Mouse (Mus musculus) CH12.LX (cell line): ENCODE data around the gene Evi5. TPM values are rescaled to one million over a fixed set of nuclear protein-coding genes. Genes with fewer than 3 reads are reported as not detected.

Source experiments
- DNase-seq: peaks from one replicate; pipeline ENCODE4 v3.0.0-alpha.2; 2013; ENCODE audit errors: extremely low read depth
- H3K27ac ChIP-seq: 2 replicates; pipeline ENCODE4 v1.5.1; 2012; ENCODE audit warnings: low read depth, mild to moderate bottlenecking, control low read depth, moderate library complexity; ENCODE audit not compliant: insufficient read depth
- H3K27me3 ChIP-seq: replicated peaks from 2 replicates; pipeline ENCODE3; 2012; ENCODE audit warnings: inconsistent platforms
- H3K36me3 ChIP-seq, 2 experiments: replicated peaks in 1 of 2; 2 replicates each; pipeline versions ENCODE3 to v1.6.1; 2012; ENCODE audit warnings: inconsistent platforms in 1 of 2, low read length in 1 of 2, mild to moderate bottlenecking in 1 of 2, mixed read lengths in 1 of 2, moderate library complexity in 1 of 2; ENCODE audit not compliant: control insufficient read depth in 1 of 2, insufficient read depth in 1 of 2
- H3K4me1 ChIP-seq, 2 experiments: 2 replicates each; pipeline ENCODE4 v1.6.1; 2012; ENCODE audit warnings: inconsistent platforms in 1 of 2, moderate library complexity in 1 of 2; ENCODE audit not compliant: insufficient read depth in 2 of 2, control insufficient read depth in 1 of 2
- H3K4me2 ChIP-seq: 2 replicates; pipeline ENCODE4 v1.6.1; 2012; ENCODE audit warnings: low read depth, mild to moderate bottlenecking, control low read depth; ENCODE audit not compliant: poor library complexity, insufficient read depth, severe bottlenecking
- H3K4me3 ChIP-seq, 3 experiments: fragments of 150-350 bp in 1 of 3; sonication (generic) in 1 of 3; replicated peaks in 1 of 3; 2 replicates each; pipeline versions ENCODE3 to v1.5.1; 2011 to 2012; ENCODE audit warnings: low read depth in 2 of 3, low read length in 2 of 3, mild to moderate bottlenecking in 2 of 3, moderate library complexity in 2 of 3, control low read depth in 1 of 3, improper control_type of control experiment in 1 of 3, inconsistent platforms in 1 of 3, mixed read lengths in 1 of 3; ENCODE audit not compliant: poor library complexity in 1 of 3
- H3K79me2 ChIP-seq: replicated peaks from 2 replicates; pipeline ENCODE4 v1.6.1; 2012; ENCODE audit warnings: mild to moderate bottlenecking, moderate library complexity; ENCODE audit not compliant: control insufficient read depth, poor library complexity, insufficient read depth, severe bottlenecking; ENCODE audit errors: extremely low read depth
- H3K9ac ChIP-seq: 2 replicates; pipeline ENCODE4 v1.6.1; 2012; ENCODE audit warnings: low read depth, mild to moderate bottlenecking, control low read depth, moderate library complexity; ENCODE audit not compliant: insufficient read depth
- H3K9me3 ChIP-seq: replicated peaks from 2 replicates; pipeline ENCODE3; 2012; ENCODE audit warnings: low read length, inconsistent platforms, mixed read lengths
- BHLHE40 ChIP-seq: IDR thresholded peaks from 2 replicates; pipeline ENCODE4 v1.6.1; 2011; ENCODE audit warnings: mild to moderate bottlenecking, low read depth, low read length, improper control_type of control experiment
- CHD2 ChIP-seq: IDR thresholded peaks from 2 replicates; pipeline ENCODE4 v1.6.1; 2011; ENCODE audit warnings: low read length, improper control_type of control experiment
- CTCF ChIP-seq, 2 experiments: IDR thresholded peaks in 1 of 2; conservative IDR thresholded peaks in 1 of 2; 2 replicates each; pipeline ENCODE4 v1.5.1; 2011 to 2012; ENCODE audit warnings: low read depth in 2 of 2, low read length in 2 of 2, improper control_type of control experiment in 1 of 2, inconsistent platforms in 1 of 2, mild to moderate bottlenecking in 1 of 2, moderate library complexity in 1 of 2
- EP300 ChIP-seq: IDR thresholded peaks from 2 replicates; pipeline ENCODE4 v1.6.1; 2011; ENCODE audit warnings: low read length, improper control_type of control experiment
- HCFC1 ChIP-seq: IDR thresholded peaks from 2 replicates; pipeline ENCODE4 v1.6.1; 2012; ENCODE audit warnings: low read depth, mild to moderate bottlenecking, inconsistent platforms, low read length, improper control_type of control experiment
- JUND ChIP-seq: conservative IDR thresholded peaks from 2 replicates; pipeline ENCODE4 v1.6.1; 2011; ENCODE audit warnings: low read depth, low read length, improper control_type of control experiment
- KAT2A ChIP-seq: IDR thresholded peaks from 2 replicates; pipeline ENCODE4 v1.6.1; 2012; ENCODE audit warnings: low read length, improper control_type of control experiment, inconsistent platforms; ENCODE audit not compliant: insufficient replicate concordance
- MAX ChIP-seq: IDR thresholded peaks from 2 replicates; pipeline ENCODE4 v1.6.1; 2011; ENCODE audit warnings: low read length, improper control_type of control experiment
- MAZ ChIP-seq: IDR thresholded peaks from 2 replicates; pipeline ENCODE4 v1.6.1; 2012; ENCODE audit warnings: low read depth, mild to moderate bottlenecking, inconsistent platforms, low read length, improper control_type of control experiment, moderate library complexity
- MEF2A ChIP-seq: IDR thresholded peaks from 2 replicates; pipeline ENCODE4 v1.6.1; 2014; ENCODE audit warnings: low read depth, mild to moderate bottlenecking, inconsistent platforms, low read length, improper control_type of control experiment, borderline replicate concordance
- MYC ChIP-seq: IDR thresholded peaks from 2 replicates; pipeline ENCODE4 v1.6.1; 2011; ENCODE audit warnings: low read depth, mild to moderate bottlenecking, improper control_type of control experiment, low read length
- NELFE ChIP-seq: IDR thresholded peaks from 2 replicates; pipeline ENCODE4 v1.6.1; 2011; ENCODE audit warnings: low read depth, low read length, improper control_type of control experiment
- PAX5 ChIP-seq: IDR thresholded peaks from 2 replicates; pipeline ENCODE4 v1.6.1; 2012; ENCODE audit warnings: low read length, inconsistent platforms, mixed read lengths
- RCOR1 ChIP-seq: conservative IDR thresholded peaks from 2 replicates; pipeline ENCODE4 v1.6.1; 2012; ENCODE audit warnings: low read depth, mild to moderate bottlenecking, inconsistent platforms, low read length, improper control_type of control experiment
- SIN3A ChIP-seq: IDR thresholded peaks from 2 replicates; pipeline ENCODE4 v1.6.1; 2012; ENCODE audit warnings: low read length, improper control_type of control experiment, inconsistent platforms
- TBP ChIP-seq: conservative IDR thresholded peaks from 2 replicates; pipeline ENCODE4 v1.6.1; 2011; ENCODE audit warnings: low read depth, low read length, improper control_type of control experiment
- UBTF ChIP-seq: IDR thresholded peaks from 2 replicates; pipeline ENCODE4 v1.6.1; 2012; ENCODE audit warnings: low read depth, mild to moderate bottlenecking, inconsistent platforms, low read length, improper control_type of control experiment, moderate library complexity
- USF1 ChIP-seq: IDR thresholded peaks from 2 replicates; pipeline ENCODE4 v1.6.1; 2014; ENCODE audit warnings: low read depth, mild to moderate bottlenecking, inconsistent platforms, low read length, improper control_type of control experiment
- USF2 ChIP-seq: conservative IDR thresholded peaks from 2 replicates; pipeline ENCODE4 v1.6.1; 2011; ENCODE audit warnings: low read depth, low read length, improper control_type of control experiment
- ZMIZ1 ChIP-seq: IDR thresholded peaks from 2 replicates; pipeline ENCODE4 v1.6.1; 2012; ENCODE audit warnings: low read depth, mild to moderate bottlenecking, inconsistent platforms, low read length, improper control_type of control experiment
- dilution Hi-C: fragments of 300-500 bp; cut with MboI; formaldehyde crosslinking; loops from 2 replicates; pipeline ENCODE4 v1.14.3; 2020; ENCODE audit warnings: low sequenced_read_pairs; ENCODE audit not compliant: extremely low pct_unique_long_range_greater_than_20kb, extremely low pct_ligation_motif_present
- in situ Hi-C: fragments of 300-500 bp; cut with MboI; formaldehyde crosslinking; loops from 3 replicates; pipeline ENCODE4 v1.14.3; 2019; ENCODE audit warnings: low sequenced_read_pairs, low pct_ligation_motif_present, low pct_unique_long_range_greater_than_20kb, mixed read lengths
- polyA plus RNA-seq: library from polyadenylated mRNA; unstranded; fragments of >175 nt; gene quantifications from 2 replicates; pipeline ENCODE4 v1.2.1, GENCODE M21; 2012; ENCODE audit warnings: low read depth; ENCODE audit not compliant: insufficient read length
- total RNA-seq, 2 experiments: library from RNA; depleted of rRNA; stranded (reverse); fragments of 300-350 nt in 1 of 2; fragments of >200 nt in 1 of 2; gene quantifications; 2 replicates each; pipeline ENCODE4 v1.2.3; 2012 to 2014

Evi5 gene
- total and polyA plus RNA-seq, 3 experiments: 3.2 to 6.3 (median 3.8) TPM

- Histone ChIP-seq H3K4me2 (no peak overlapping the region), H3K9me3 (no peaks in the 10 kb centered on the region), H3K27me3 (no peaks in the 10 kb centered on the region), H3K4me3 (no peak overlapping the region), H3K36me3 (peaks cover 0 to 6% of the 10 kb centered on the region in 2 experiments), H3K27ac (no peak overlapping the region), H3K4me1 (peaks cover 5 to 7% of the 10 kb centered on the region in 2 experiments), H3K79me2 (no peaks in the 10 kb centered on the region), H3K9ac (no peak overlapping the region)
- DNase-seq: no peak
- TF ChIP-seq CTCF (conservative IDR thresholded peaks at IDR 0.05 in 1 of 2, IDR thresholded peaks at IDR 0.05 in 1 of 2; ENCODE audit: low read depth in 2 of 2, low read length in 2 of 2) (no peak), CHD2 (no peak), HCFC1 (no peak), MAX (no peak), MYC (no peak), UBTF (no peak), USF2 (no peak), MEF2A (no peak), TBP (no peak), ZMIZ1 (no peak), PAX5 (no peak), MAZ (no peak), USF1 (no peak)
- in situ Hi-C loops: no loop called here
- dilution Hi-C loops: no loop called here
These were observed 40.6 kb downstream of the Evi5 start for GRCm38 (mm10) chr5:107834287-107834686.

DNA sequence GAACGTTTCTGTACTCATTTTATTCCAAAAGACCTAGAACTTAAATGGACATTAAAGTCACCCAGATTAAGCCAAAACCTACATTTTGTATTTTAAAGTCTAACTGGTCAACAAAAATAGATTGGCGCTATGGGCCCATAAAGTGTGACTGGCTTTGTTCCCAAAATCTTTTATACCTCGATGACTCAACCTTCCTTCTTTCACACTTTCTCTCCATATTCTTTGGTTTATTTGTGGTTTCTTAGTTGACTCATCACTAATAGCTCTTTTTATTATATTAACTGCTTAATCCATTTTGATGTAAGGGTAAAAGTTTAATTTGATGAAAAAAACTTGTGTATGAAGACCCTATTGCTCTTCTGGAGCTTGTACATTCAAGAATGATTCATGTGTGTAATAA lies 43.6 kb downstream of the Evi5 start:
- no peak overlapping the region for H3K4me2 ChIP-seq
- no peak for DNase-seq
- H3K36me3 ChIP-seq: peaks cover 0 to 6% of the 10 kb centered on the region in 2 experiments
- dilution Hi-C loops (no loop called here), in situ Hi-C loops (no loop called here)
- H3K4me3 ChIP-seq: no peak overlapping the region
- no peaks in the 10 kb centered on the region for H3K79me2 ChIP-seq
- no peaks in the 10 kb centered on the region for H3K4me1 ChIP-seq
- no peaks in the 10 kb centered on the region for H3K9me3 ChIP-seq
- no peak overlapping the region for H3K9ac ChIP-seq
- H3K27ac ChIP-seq: no peak overlapping the region
- no peaks in the 10 kb centered on the region for H3K27me3 ChIP-seq
- TF ChIP-seq JUND: no peak
- no peak for TF ChIP-seq RCOR1
- no peak for TF ChIP-seq MYC
- no peak for TF ChIP-seq SIN3A
- TF ChIP-seq KAT2A: no peak
- TF ChIP-seq USF2: no peak
- no peak for TF ChIP-seq BHLHE40
- no peak for TF ChIP-seq EP300
- no peak for TF ChIP-seq NELFE
